Mouse (Mus musculus) spleen, adult 2 months (tissue): ENCODE data around the gene Taf1c.

Experiments used
- CTCF ChIP-seq: fragments of 200-500 bp; IDR thresholded peaks from 2 replicates; pipeline ENCODE4 v1.5.1; 2011; ENCODE audit warnings: mild to moderate bottlenecking, inconsistent platforms; ENCODE audit not compliant: insufficient read depth, insufficient read length, insufficient replicate concordance; ENCODE audit errors: extremely low read depth
- POLR2A ChIP-seq: fragments of 200-500 bp; IDR thresholded peaks from 2 replicates; pipeline ENCODE4 v1.6.1; 2011; ENCODE audit warnings: low read depth, low read length, inconsistent platforms

DNA sequence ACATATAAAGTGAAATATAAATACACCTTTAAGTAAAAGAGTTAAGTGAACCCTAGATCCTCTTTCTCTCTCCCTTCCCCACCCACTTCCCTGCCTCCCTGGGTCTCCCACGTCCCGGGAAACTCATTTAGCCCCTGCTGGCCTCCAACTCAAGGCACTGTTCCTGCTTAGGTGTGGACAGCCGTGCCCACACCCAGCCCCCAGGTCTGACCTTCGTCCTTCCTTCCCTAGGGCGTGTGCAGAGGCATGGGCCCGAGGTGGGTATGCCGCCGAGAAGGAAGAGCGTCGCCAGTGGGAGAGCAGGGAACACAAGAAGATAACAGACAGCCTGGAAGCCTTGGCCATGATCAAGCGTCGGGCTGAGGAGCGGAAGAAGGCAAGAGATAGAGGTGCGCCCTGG lies 14.7 kb downstream of the Taf1c start:
- TF ChIP-seq CTCF (no peak), POLR2A (no peak)
